Mouse (Mus musculus) left cerebral cortex, adult 8-10 months (tissue): ENCODE data around the gene Vmn1r239-ps. TPM values are rescaled to one million over a fixed set of nuclear protein-coding genes. Genes with fewer than 3 reads are reported as not detected.
"Not testable (repeated sequence)": the region's sequence is repeated elsewhere in the genome, so short reads cannot be mapped to it uniquely, and the experiment has no call there.

Experiments used
- DNase-seq, 2 experiments: peaks; one replicate each; pipeline ENCODE4 v3.0.0; 2022; ENCODE audit warnings: low spot score in 2 of 2
- total RNA-seq, 4 experiments: library from RNA; stranded (reverse); gene quantifications; 2 replicates each; pipeline ENCODE4 v1.2.4; 2022

Gene Vmn1r239-ps
- not detected for total RNA-seq

GRCm38 (mm10) chrX:147453610-147454009 lies at the start of gene Vmn1r239-ps:
Vmn1r239-ps (minus strand) TSS chrX:147453710.
- not testable (repeated sequence) for DNase-seq

GRCm38 (mm10) chrX:147489551-147489950 lies 36.0 kb upstream of the Vmn1r239-ps start:
- no peak for DNase-seq

GRCm38 (mm10) chrX:147443386-147443785 lies 10.1 kb downstream of the Vmn1r239-ps start:
- no peak for DNase-seq

- DNase-seq, result no peak
Observed at GRCm38 (mm10) chrX:147435400-147435799, 18.1 kb downstream of the Vmn1r239-ps start.

GRCm38 (mm10) chrX:147429753-147430152 lies 23.8 kb downstream of the Vmn1r239-ps start:
- DNase-seq, result no peak

GRCm38 (mm10) chrX:147429129-147429528 lies 24.4 kb downstream of the Vmn1r239-ps start, which contains the start of gene Il13ra2:
Il13ra2 (minus strand) TSS chrX:147429192.
- DNase-seq, result no peak

Other genes starting within 250 kb of the Vmn1r239-ps start
- under 1 TPM; 0.37 to 0.95 (median 0.73) TPM for gene Il13ra2, start 24.5 kb downstream of the Vmn1r239-ps start, total RNA-seq
- 10 to 100 TPM; 23.8 to 28.4 (median 24.7) TPM for gene Lrch2, start 100.4 kb upstream of the Vmn1r239-ps start, total RNA-seq